Mouse (Mus musculus) liver, embryonic 16.5 days (tissue): ENCODE results near the gene Masp1. TPM values are rescaled to one million over a fixed set of nuclear protein-coding genes. Genes with fewer than 3 reads are reported as not detected.

Experiments used
- ATAC-seq: fragments of 200-750 bp; cut with Nextera tagmentation; 2 replicates; pipeline ENCODE4 v1.8.0; 2017; ENCODE audit warnings: low read depth, mild to moderate bottlenecking, moderate number of reproducible peaks, moderate library complexity
- H3K27ac ChIP-seq: fragments of 300-500 bp; sonication (generic); 2 replicates; pipeline ENCODE4 v1.5.1; 2014; ENCODE audit warnings: mild to moderate bottlenecking, low read length
- H3K27me3 ChIP-seq: fragments of 300-500 bp; sonication (generic); 2 replicates; pipeline ENCODE4 v1.6.1; 2014; ENCODE audit warnings: low read depth, low read length, mixed read lengths; ENCODE audit not compliant: control insufficient read depth, insufficient read depth
- H3K36me3 ChIP-seq: fragments of 300-500 bp; sonication (generic); 2 replicates; pipeline ENCODE4 v1.6.1; 2014; ENCODE audit warnings: mild to moderate bottlenecking; ENCODE audit not compliant: control insufficient read depth, insufficient read depth
- H3K4me1 ChIP-seq: fragments of 300-500 bp; sonication (generic); 2 replicates; pipeline ENCODE4 v1.6.1; 2014; ENCODE audit warnings: low read depth, low read length, mixed read lengths; ENCODE audit not compliant: control insufficient read depth
- H3K4me2 ChIP-seq: fragments of 300-500 bp; sonication (generic); 2 replicates; pipeline ENCODE4 v1.6.1; 2014; ENCODE audit warnings: low read depth, low read length, mixed read lengths
- H3K4me3 ChIP-seq: fragments of 300-500 bp; sonication (generic); 2 replicates; pipeline ENCODE4 v1.5.1; 2014; ENCODE audit warnings: low read depth, mild to moderate bottlenecking, low read length
- H3K9ac ChIP-seq: fragments of 300-500 bp; sonication (generic); 2 replicates; pipeline ENCODE4 v1.6.1; 2014; ENCODE audit warnings: low read depth, low read length
- H3K9me3 ChIP-seq: fragments of 300-500 bp; sonication (generic); replicated peaks from 2 replicates; pipeline ENCODE4 v1.6.1; 2016; ENCODE audit warnings: low read length; ENCODE audit not compliant: control insufficient read depth
- WGBS: fragments of 180-500 bp; shearing (Covaris S2); extraction: QIAGEN DNeasy Blood & Tissue Kit; methylation state at CpG from one replicate; pipeline ENCODE4 v1.1.7; 2014; ENCODE audit not compliant: insufficient replicate concordance; 5-methylcytosine and 5-hydroxymethylcytosine counted together
- polyA plus RNA-seq: library from polyadenylated mRNA; unstranded; fragments of >200 nt; fragmentation: Nextera tagmentation; extraction: Ambion mirVana; gene quantifications from 2 replicates; pipeline ENCODE4 v1.2.1, GENCODE M21; 2015

Gene Masp1
- polyA plus RNA-seq, 1 experiment from 2014 or later: 30.8 TPM

DNA sequence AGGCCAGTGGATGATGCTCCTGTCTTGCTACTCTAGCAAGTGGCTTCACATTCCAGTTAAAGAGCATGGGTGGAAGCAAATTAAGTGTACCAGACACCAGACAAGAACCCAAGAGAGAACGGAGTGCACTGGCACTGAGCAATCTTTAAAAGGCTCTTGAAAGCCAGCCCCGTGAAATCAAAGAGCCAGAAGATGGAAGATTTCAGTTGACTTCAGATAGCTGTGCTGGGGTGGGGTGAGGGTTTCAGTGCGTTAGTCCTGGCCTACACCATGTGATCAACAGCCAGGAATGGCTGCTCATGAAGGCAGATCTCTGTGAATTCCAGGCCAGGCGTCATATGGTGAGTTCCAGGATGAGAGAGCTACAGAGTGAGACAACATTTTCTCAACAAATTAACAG, 17.3 kb downstream of the Masp1 start:
- Histone ChIP-seq H3K4me3 (no peak overlapping the region), H3K36me3 (no peaks in the 10 kb centered on the region), H3K4me1 (peaks cover 40% of the 10 kb centered on the region), H3K27me3 (no peaks in the 10 kb centered on the region), H3K4me2 (no peak overlapping the region), H3K27ac (no peak overlapping the region), H3K9me3 (no peaks in the 10 kb centered on the region), H3K9ac (no peak overlapping the region)
- 60% methylated on average over 4 of the region's 4 CpGs for WGBS
- ATAC-seq: no peak

DNA sequence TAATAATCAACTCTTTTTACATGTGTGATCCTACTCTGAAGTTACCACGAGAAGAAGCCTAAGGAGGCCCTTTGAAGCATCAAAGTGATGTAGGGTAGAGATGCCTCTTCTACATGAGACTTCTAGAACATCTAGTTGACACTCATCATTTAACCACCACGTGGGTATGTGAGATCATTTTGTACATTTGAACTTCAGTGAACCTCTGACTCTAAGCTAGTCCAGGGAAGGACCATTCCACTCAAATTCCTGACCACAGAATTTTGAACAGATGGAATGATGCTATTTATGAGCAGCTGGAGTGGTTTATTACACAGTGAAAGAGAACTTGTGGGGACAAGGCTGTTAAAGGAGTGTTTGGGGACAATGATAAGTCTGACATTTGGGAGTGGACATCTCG, 18.1 kb downstream of the Masp1 start:
- H3K4me1 ChIP-seq: peaks cover 42% of the 10 kb centered on the region
- no peak overlapping the region for H3K4me2 ChIP-seq
- H3K27me3 ChIP-seq: no peaks in the 10 kb centered on the region
- WGBS: 39% methylated on average over 3 of the region's 3 CpGs
- H3K36me3 ChIP-seq: no peaks in the 10 kb centered on the region
- no peak overlapping the region for H3K27ac ChIP-seq
- no peak overlapping the region for H3K4me3 ChIP-seq
- no peaks in the 10 kb centered on the region for H3K9me3 ChIP-seq
- no peak for ATAC-seq
- no peak overlapping the region for H3K9ac ChIP-seq

DNA sequence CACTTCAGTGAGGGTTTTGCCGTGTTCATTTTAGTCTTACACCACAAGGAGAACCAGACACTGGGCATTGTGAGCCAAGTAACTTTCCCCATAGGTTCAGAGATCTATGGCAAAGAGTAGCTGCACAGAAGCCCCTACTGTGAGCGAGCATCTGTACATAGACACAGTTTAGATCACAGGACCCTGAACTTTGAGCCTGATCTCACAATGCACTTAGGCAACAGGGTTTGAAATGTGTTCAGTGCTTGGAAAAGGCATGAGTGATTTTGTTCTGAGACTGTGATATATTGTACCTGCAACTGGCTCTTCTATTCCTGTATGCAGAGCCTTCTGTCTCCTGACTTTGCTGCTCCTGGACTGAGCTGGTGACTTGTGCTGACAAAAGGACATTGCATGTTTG, 19.3 kb downstream of the Masp1 start:
- Histone ChIP-seq H3K9me3 (no peaks in the 10 kb centered on the region), H3K36me3 (no peaks in the 10 kb centered on the region), H3K9ac (no peak overlapping the region), H3K27ac (peak overlapping the region; percentile 82), H3K4me1 (peaks cover 44% of the 10 kb centered on the region), H3K27me3 (no peaks in the 10 kb centered on the region), H3K4me2 (peak overlapping the region; percentile 15; the same call in 1 of the 2 replicates), H3K4me3 (no peak overlapping the region)
- peak; percentile 53 for ATAC-seq
- 36% methylated on average over 2 of the region's 2 CpGs for WGBS

DNA sequence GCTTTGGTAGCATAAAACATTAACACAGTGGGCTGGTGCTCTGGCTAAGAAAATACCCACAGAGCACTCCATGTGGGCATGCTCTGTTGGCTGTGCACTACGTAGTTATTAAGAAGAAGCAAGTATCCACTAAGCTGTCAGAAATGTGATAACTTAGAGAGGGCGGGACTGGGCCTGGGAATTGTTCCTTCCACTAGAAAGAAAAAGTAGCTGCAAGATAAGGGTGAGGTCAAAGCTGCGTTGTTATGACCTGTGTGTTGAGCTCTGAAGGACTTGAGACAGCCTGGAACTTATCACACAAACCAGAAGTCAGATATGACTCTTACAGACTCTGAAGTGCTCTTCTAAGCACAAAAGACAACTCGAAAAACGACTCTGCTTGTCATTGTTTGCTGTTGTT, 20.1 kb downstream of the Masp1 start:
- H3K9me3 ChIP-seq: no peaks in the 10 kb centered on the region
- no peak overlapping the region for H3K9ac ChIP-seq
- H3K4me1 ChIP-seq: peaks cover 44% of the 10 kb centered on the region
- WGBS: 13% methylated on average over 5 of the region's 5 CpGs
- peak overlapping the region; percentile 82 for H3K27ac ChIP-seq
- H3K4me3 ChIP-seq: no peak overlapping the region
- peak; percentile 66 for ATAC-seq
- no peaks in the 10 kb centered on the region for H3K27me3 ChIP-seq
- no peaks in the 10 kb centered on the region for H3K36me3 ChIP-seq
- H3K4me2 ChIP-seq: no peak overlapping the region; the same call in 1 of the 2 replicates

DNA sequence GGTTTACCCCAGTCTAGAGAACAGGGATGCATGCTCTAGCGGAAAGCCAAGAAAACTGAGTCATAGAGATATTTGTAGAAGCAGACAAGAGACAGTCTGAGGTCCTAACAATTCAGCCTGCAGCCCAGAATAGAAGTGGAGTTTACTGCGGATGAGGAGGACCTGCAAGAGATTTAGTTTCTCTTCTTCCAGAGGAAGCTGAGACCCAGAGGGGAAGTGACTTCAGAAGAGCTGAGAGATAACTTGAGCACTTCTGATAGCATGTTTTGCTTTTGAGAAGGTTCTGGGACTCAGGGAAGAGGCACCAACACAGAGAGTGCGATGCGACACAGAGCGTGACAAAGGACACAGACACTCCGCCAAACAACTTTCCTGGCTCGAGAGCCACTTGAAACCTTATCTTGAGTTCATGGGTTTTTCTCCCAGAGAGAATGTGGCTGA, 21.9 kb downstream of the Masp1 start:
- peak overlapping the region; percentile 1; the same call in 1 of the 2 replicates for H3K4me2 ChIP-seq

DNA sequence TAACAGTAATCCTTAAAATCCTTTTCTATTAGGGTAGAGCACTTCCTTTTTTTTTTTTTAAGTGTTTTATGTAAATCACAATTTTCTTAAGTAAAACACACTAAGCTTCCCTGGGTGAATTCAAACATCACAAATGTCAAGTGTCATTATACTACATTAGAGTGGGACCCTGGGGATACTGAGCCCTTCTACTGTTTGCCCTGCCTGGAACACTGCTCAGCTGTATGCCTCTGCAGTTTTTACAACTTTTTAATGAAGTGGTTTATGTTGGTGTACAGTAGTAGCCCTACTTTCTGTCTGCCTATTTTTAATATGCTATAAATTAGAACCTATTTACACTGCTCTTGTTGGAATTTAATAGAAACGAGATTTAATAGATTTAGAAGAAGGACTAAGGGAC, 22.7 kb downstream of the Masp1 start:
- no peak overlapping the region for H3K4me3 ChIP-seq
- no peaks in the 10 kb centered on the region for H3K36me3 ChIP-seq
- 34% methylated on average over 1 of the region's 1 CpGs for WGBS
- no peaks in the 10 kb centered on the region for H3K27me3 ChIP-seq
- ATAC-seq: no peak
- H3K9me3 ChIP-seq: no peaks in the 10 kb centered on the region
- H3K27ac ChIP-seq: no peak overlapping the region
- no peak overlapping the region for H3K4me2 ChIP-seq
- no peak overlapping the region for H3K9ac ChIP-seq
- peaks cover 44% of the 10 kb centered on the region for H3K4me1 ChIP-seq

More for the DNA sequence above, 21.9 kb downstream of the Masp1 start:
- Histone ChIP-seq H3K4me1 (peaks cover 44% of the 10 kb centered on the region), H3K27me3 (no peaks in the 10 kb centered on the region), H3K36me3 (no peaks in the 10 kb centered on the region), H3K4me3 (no peak overlapping the region), H3K9ac (no peak overlapping the region), H3K27ac (peak overlapping the region; percentile 35; the same call in 1 of the 2 replicates), H3K9me3 (no peaks in the 10 kb centered on the region)
- peak; percentile 25; the same call in 1 of the 2 replicates for ATAC-seq
- WGBS: 24% methylated on average over 7 of the region's 7 CpGs

DNA sequence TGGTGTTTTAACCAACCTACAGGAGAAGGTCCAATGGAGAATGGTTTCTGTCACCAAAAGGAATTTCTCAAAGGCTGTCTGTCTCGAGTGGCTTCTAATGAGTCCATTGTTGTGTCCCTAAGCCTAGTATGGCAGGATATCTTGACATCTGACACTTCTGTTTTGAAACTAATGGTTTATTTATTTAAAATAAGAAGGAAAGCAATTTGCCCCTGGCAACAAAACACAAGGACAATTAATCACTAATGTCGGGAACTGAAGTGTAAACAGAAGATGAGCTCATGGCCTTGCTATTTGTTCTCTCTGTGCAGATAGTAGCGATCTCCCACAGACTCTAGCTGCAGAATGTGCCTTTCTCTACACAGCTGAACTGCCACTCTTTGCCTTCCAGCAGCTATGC, 23.2 kb downstream of the Masp1 start:
- 30% methylated on average over 3 of the region's 3 CpGs for WGBS
- Histone ChIP-seq H3K4me3 (no peak overlapping the region), H3K36me3 (no peaks in the 10 kb centered on the region), H3K4me1 (peaks cover 42% of the 10 kb centered on the region), H3K27me3 (no peaks in the 10 kb centered on the region), H3K4me2 (no peak overlapping the region), H3K9me3 (no peaks in the 10 kb centered on the region), H3K9ac (no peak overlapping the region), H3K27ac (no peak overlapping the region)
- peak; percentile 32; the same call in 1 of the 2 replicates for ATAC-seq

DNA sequence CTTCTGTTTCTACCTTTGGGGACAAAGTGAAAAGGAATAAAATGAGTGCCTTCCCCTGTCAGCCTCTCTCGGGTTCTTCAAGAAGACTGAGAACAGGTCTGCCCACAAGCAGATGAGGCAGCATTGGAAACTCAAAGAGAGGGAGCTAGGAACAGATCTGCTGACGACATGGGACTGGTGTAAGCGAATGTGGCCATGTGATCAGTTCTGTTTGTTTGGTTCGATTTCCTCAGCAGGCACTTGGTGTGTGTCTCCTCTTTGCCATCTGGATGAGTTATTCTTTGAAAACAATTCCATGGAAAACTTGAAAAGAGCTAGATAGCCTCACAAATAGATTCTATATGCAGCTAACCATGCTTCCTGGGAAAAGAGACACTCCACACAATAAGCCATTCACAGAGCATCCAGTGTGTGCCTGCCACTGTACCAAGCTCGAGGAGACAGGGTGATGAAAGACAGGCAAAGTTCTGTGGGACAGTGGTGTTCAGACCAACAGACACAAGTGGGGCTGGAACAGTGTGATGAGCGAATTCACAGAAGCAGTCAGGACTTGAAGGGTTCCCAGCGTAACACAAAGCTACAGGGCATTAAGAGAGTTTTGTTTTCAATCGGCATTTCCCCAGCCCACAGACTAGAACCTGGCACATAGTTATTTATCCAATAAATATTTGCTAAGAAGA, 24.2 kb downstream of the Masp1 start:
- no peak for ATAC-seq
- no peak overlapping the region for H3K27ac ChIP-seq
- H3K27me3 ChIP-seq: no peaks in the 10 kb centered on the region
- 50% methylated on average over 8 of the region's 8 CpGs for WGBS
- H3K9me3 ChIP-seq: no peaks in the 10 kb centered on the region
- peaks cover 34% of the 10 kb centered on the region for H3K4me1 ChIP-seq
- no peaks in the 10 kb centered on the region for H3K36me3 ChIP-seq
- H3K9ac ChIP-seq: no peak overlapping the region
- H3K4me3 ChIP-seq: no peak overlapping the region
- H3K4me2 ChIP-seq: no peak overlapping the region

DNA sequence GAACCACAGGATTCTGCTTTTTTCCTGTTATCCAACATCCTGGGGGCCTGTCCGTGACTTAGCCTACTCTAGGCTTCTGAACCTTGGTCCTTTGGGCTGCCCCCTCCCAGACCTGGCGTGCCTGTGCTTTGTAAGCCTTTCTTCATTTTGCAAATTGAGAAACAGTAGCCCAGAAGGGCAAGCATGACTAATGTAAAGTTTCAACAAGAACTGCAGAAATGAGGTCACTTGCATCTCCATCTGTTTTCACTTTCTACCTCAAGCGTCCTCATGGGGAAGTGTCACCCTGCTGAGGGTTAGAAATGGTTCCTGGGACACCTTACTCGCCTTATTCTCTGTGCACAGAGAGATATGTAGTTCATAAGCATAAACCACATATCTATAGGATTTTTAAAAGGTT, 27.8 kb downstream of the Masp1 start:
- Histone ChIP-seq H3K4me2 (no peak overlapping the region), H3K9ac (no peak overlapping the region), H3K4me1 (0 out of 2 replicates have a peak, but pooled peaks cover 3% of the 10 kb centered on the region), H3K27ac (no peak overlapping the region), H3K9me3 (no peaks in the 10 kb centered on the region), H3K36me3 (no peaks in the 10 kb centered on the region), H3K4me3 (no peak overlapping the region), H3K27me3 (no peaks in the 10 kb centered on the region)
- no peak for ATAC-seq
- WGBS: 48% methylated on average over 4 of the region's 4 CpGs
